Mouse (Mus musculus) layer of hippocampus, adult 9-10 months (tissue): ENCODE data around the gene Cd180.
"Not testable (repeated sequence)": the region's sequence is repeated elsewhere in the genome, so short reads cannot be mapped to it uniquely, and the experiment has no call there.

Experiments used
- DNase-seq: peaks from one replicate; pipeline ENCODE4 v3.0.0; 2022; ENCODE audit warnings: low spot score

Cd180 gene

DNA sequence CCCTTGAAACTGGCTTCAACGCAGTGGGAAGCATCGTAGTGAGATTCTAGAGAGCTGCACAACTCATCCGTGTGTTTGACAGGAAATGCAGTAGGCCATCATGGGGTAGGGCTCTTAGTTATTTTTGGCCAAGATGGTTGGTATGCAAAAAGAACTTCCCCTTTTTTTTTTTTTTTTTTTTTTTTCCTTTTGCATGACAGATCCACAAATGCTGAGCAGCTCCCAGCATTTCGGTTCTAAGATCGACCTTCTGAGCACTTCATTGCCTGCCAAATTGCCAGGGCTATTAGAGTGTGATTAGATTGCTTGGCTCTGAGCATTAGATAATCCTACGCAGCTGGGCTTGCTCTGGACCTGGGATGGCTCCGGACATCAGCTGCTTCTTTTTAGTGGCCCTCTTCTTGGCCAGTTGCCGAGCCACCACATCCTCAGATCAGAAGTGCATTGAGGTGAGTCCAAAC, at the start of gene Cd180:
TSS of gene Cd180 (plus strand) at position 218 of the 461 bp plus-strand sequence.
- DNase-seq, result no peak

DNA sequence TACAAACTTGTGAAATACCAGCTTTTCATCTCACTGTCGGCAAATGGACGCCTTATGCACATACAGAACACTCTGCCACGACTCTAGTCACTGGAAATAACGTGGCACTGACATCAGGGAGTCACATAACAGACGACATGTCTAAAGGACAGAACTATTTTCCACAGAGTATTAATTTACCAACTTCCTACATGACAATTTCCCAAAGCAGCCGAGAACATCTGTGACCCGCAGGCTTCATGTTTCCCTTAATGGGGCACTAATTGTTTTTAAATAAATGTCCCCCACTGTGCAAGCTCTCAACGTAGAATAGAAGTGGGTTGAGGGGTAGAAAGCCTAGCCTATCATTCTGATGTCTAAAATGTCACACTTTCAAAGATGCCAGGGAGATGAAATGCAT, 49.0 kb upstream of the Cd180 start:
- no peak for DNase-seq

DNA sequence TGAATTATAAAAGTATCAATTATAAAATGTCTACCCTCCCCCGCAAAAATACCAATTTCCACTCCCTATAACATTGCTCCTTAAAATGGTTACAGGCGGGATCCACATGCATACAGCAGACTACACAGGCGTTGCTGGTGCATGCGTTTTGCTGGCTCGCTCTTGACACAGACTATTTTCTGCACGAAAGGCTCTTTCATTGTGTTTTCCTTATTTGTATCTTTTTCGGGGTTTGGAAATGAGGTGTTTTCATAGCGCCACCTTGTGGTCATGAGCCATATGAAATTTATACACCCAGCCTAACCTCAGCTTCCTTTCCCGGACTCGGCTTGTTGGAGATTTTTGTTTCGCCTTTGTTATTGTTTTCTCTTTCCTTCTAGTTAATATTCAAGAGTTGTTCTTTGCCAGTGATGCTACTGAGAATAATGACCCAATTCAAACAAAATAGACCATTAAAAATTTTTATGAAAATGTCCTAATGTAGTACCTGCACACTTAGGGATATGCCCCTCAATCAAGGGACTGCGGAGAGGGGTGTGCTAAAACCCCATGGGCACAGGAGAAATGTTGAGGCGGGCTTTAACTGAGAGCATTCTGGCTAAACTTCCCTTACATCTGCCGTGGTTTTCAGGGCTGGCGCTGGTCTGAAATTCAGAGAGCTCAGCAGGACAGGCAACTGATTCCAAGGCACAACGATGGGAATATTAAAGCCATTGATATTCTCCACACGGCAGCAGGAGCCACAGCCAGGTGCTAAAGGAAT, 48.4 kb upstream of the Cd180 start:
- DNase-seq, result peak; percentile 88

DNA sequence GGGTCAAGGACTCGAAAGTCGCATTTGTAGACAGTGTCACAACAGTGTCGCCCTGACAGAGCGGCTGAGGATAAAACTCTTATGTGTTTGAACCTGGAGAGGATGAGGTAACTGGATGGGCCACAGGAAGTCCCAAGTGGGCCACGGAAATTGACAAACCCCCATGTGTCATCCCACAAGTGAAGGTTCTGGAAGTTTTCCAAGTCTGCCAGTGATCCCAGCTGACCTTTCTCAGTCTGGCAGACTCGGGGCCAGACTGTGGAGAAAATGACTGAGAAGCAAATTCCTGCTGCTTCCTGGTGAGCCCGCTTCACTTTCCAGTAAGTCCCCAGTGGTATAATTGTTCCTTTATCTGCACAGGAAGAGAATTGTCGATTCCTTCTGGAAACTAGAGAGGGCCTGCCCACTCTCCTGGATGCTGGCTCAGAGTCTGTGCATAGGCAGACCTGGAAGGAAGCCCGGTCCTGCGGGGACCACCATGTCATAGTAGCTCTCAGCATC, 47.0 kb upstream of the Cd180 start:
- no peak for DNase-seq

DNA sequence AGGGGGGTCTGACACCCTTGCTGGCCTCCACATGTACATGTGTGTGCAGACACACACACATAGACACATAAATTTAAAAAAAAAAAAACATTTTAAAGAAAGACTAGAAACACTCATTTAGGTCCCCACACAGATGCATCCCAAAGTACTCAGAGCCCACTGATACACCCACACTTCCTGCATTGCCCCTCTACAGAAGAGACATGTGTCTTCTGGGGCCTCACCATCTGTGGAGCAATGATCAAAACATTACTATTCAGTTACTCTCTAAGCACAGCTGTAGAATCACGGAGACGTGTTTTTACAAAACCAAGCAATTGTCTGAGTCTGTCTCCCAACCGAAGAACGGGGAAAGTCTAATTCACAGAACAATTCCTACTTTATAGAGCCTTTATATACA, 45.8 kb upstream of the Cd180 start:
- no peak for DNase-seq

DNA sequence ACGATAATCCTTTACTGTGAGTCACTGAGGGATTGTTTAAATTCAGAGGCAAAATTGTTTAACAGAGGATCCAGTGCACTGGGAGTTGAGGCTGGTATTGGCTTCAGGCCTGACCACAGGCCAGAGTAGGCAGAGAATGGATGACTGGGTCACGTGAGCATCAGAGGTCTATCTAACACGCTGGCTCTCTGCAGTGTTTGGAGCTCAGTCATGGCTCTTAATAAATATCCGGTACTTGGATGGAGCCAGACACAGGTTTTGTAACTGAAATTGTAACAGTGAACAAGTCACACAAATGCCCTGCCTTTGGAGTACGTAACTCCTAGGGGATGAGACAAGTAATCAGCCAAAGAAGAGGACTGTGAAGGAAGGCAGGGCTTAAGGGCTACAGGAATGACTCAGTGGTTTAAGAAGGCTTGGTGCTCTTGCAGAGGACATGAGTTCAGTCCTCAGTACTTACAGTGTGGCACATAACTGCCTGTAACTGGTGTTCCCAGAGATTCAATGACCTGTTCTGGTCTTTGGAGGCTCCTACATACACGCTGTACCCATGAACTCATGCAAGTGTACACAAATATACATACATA, 41.0 kb upstream of the Cd180 start:
- DNase-seq, result no peak

DNA sequence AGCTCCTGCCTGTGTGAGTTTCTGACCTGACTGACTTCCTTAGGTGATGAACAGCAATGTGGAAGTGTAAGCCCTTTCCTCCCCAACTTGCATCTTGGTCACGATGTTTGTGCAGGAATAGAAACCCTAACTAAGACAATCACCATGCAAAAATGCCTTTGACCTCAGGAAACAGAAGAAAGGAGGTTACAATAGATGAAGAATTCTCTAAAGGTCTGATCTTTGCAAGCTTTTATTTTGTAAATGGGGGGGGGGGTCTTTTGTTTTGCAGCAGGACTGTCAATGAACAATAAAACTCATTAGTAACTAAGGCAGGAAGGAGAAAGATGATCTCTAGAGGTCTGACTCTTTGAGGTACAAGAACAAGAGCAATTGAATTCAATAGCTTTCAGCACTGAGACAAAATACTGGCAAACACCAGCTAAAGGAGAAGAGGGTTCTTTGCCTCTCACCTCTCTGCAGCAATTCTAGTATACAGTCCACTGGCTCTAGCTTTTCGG, 38.2 kb upstream of the Cd180 start:
- no peak for DNase-seq

DNA sequence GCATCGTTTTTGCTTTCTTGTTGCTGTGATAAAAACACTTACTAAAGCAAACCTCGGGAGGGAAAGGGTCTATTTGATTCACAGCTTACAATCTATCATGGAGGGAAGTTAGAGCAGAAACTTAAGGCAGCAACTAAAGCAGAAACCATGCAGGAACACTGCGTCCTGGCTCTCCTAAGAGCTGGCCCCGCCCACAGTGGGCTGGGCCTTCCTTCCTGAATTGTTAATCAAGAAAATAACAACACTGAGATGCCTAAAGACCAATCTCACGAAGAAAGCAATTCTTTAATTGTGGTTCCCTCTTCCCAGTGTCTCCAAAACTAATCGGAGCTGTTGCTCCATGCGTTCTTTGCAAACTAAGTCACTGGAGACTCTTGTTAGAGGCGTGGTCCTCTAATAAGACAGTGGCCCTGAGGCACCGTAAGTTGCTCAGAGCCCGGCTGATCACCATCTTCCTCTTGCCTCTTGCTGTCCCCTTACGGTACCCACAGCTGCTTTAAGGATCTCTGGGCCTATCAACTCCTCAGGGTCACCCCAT, 37.1 kb upstream of the Cd180 start:
- no peak for DNase-seq

DNA sequence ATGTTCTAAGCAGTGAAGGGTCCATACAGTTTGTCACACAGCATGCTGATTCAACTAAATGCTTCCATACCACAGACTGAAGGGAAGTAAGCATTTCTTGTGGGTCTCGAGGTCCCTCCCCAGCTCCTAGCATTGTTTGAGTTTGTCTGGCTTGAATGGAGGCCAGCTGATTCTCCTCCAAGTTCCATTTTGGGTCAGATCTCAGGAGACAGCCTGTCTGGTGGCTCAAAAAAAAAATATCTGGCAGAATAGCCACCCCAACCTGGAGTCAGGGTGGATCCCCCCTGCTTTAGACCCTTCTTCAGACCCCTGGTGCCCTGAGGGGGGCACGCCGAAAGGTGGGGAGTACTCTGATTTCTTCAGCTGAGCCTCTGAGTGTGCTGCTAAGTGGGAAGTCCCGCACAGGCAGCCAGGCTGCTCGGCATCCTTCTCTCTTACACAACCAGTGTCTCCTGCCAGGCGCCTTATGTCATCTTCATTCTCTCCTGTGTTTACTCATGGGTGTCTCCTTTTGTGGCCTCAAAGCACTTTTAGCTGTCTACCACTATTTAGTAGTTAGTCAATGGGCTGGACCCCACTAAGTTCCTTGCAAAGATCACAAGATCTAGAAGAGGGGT, 35.0 kb upstream of the Cd180 start:
- no peak for DNase-seq

DNA sequence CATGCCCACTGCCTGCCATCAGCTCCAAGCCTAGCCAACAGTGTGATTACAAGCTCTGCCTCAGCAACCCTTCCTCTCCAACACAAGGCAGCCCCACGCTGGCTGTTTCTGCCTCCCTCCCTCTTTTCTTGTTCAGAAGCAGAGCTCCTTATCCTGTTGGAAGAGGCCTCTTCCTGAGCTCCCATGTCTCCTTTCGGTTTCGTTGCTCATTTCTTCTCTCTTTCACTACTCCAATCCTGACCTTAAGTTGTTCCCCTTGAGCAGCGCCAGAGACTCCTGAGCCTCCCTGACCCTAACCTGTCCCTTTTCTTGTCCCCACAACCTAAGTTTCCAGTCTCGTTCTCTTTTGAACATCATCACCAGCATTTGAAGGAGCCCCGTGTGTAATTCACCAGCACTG, 29.3 kb upstream of the Cd180 start:
- DNase-seq, result no peak

DNA sequence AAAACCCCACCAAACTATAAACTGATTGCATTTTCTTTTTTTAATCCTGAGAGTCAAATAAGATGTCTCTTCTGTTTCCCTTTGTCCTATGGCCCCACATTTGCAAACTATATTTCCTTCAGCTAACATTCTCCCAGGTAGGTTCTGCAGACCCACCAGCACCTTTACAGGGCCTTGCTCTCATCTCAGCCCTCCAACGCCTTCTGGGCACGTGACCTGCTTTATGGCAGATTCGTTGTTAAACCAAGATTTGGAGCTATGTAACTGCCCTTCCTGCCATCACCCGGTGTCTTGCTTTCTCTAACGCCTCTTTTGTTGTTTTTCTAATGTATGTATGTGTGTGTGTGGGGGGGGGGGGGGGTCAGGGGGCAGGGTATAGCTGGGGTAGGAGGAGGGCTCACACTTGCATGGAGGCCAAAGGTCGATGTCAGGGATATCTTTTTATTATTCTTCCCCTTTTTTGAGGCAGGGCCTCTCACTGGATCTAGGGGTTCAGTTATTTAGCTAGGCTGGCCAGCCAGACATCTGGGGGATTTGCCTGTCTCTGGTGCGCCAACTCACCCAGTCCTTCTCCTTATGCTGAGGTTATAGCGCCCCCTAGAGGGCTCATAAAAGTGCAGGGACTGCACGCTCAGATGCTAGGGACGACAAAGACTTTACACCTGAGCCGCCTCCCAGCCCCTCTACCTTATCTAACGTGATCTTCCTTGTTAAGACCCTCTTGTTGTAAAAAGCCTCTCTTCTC, 28.3 kb upstream of the Cd180 start:
- no peak for DNase-seq

DNA sequence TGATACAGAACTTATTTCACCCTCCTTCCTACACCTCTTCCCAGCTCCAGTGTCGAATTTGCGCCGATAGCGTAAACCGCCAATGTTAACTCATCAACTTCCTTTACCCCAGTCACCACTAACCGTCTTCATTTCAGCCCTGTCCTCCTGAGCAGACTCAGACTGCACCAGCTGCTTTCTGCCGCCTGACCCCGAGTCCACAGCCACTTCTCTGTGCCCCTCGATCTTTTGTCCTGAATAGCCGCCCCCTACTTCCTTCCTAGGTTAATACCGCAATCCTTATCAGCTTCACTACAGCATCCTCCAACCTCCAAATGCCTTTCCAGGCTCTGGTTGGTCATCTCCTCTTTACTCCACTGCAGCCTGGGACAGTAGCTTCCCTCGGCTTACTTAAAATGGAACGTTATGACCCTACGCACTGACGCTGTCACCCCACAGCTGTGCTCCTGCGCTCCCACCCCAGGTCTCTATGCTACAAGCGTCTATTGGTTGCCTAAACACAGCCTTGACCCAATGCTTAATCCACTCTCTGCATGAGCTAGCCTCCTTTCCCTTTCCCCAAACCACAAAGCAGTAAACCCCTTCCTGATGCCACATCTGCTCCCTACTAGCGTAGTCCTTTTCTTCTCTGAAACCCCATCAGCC, 27.6 kb upstream of the Cd180 start:
- no peak for DNase-seq

DNA sequence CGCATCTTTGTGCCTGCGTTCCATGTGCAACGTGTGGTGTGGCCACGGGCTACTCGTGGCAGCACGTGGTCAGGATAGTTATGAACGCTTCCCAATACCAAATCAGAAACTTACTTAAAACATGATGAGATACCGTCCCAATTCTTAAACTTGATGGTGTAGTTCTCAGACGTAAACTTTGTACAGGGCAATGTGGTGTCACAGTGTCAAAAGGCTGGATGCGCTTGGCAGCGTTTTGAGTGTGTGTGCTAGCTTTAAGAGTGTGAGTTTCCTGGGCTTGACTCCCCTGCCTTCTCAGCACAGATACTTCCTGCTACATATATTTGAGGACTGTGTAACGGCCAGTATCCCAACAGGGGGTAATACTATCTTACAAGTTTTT, 27.1 kb upstream of the Cd180 start:
- no peak for DNase-seq

DNA sequence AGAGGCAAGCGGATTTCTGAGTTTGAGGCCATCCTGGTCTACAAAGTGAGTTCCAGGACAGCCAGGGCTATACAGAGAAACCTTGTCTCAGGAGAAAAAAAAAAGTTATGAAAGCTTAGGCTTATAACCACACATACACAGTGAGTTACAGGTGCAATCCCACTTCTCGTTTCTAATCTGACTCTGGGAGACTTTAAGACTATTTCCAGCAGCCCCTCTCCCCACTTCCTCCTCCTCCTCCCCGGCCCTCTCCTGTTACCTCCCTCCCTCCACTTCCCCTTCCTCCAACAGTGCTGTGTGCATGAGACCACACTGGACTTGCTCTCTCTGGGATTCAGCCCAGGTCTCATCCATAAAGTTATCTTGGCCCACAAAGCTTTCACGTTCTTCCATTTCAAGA, 26.6 kb upstream of the Cd180 start:
- no peak for DNase-seq

DNA sequence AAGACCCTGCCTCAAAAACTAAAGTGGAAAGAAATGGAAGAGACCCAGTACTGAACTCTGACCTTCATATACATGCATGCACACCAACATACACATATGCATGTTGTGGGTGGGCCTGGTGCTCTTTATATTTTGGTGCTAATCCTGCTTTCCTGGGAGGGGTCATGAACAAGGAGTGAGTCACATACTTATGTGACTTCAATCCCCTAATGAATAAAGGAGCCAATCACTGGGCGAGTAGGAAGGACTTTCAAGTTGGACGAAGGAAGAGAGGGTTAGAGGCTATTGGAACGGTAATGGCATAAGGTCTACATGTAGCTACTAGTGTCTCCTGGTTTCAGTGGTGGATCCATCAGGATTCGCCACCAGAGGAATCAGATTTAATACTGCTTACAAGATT, 26.0 kb upstream of the Cd180 start:
- no peak for DNase-seq

DNA sequence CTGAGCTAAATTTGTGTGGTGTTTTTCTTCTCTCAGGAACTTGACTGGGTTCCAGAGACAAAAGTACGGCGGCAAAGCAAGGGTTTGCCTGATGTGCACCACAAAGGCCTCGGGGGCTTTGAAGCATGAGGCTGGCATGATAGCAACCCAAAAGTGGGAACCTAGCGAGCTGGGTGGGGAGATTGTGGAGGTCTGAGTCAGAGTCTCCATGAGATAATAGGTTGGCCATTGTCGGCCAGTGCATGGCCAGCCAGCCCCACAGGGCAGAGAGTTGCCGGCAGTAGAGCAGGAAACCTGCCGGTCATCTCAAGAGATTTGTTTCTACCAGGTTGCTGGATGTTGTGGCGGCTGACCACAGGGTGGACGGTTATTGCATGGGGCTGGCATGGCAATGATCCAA, 25.5 kb upstream of the Cd180 start:
- DNase-seq, result no peak

DNA sequence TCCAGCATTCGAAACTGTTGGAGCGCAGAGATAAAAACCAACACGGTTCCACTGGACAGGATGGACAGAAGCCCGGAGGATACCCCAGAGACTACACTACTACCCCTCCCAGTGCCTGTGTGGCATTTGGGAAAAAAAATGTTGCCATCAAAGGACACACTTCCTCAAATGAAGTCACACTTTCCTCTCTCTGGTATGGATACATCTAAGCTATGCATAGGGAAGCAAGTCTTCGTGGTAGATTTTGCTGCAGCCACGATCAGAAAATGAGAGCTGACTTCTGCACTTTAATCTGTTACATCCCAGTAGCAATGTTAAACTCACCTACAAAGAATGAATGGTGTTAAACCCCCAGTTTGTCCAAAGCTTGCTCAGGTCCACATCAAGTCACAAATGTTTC, 24.4 kb upstream of the Cd180 start:
- DNase-seq, result no peak

DNA sequence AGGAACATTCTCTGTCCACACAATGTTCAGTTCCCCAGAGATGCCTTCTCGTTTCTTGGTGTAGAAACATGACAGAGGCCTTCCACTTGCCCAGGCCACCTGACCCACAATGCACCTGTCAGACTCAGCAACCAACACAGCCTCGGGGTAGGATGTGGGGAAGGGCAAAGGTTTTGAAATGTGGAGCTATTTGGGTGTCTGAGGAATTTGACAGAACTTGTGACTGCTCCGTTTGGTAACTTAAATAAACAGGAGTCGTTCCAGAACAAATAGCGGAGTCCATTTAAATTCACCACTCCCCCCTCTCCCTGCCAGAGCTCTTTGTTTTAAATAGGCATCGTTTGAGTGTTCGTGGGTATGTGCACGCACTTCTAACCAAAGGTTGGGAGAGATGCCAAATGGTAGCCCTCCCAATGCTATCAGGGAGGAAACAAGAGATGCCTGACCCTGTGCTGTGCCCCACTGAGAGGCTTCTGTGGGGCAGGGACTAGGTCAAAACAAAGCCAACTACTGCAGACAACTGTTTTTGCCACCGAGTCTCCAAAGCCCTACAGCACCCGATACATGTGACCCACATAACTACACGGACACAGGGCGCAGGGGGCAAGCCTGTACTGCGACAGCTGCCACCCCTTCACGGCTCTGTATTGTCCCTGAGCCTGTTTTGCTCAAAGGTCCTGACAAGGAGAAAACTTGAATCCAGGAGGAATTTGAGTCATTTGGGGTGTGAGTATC, 23.7 kb upstream of the Cd180 start:
- no peak for DNase-seq

DNA sequence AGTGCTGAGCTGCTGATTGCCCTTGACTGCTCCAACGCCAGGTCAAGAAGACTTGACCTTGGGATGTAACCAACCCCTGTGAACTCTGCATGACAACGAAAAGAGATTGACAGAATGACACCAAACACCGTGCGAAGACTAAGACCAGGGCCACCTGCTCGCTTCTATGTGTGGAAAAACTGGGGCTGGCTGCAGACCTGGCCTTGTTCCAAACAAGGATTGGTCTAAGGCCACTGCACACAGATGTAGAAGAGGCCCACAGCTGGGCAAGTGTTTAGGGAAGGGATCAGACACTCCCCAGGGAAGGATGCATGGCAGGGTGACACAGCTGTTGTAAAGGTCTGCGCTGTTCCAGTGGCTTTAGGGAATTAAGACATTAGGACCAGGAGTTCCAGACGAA, 22.9 kb upstream of the Cd180 start:
- no peak for DNase-seq

DNA sequence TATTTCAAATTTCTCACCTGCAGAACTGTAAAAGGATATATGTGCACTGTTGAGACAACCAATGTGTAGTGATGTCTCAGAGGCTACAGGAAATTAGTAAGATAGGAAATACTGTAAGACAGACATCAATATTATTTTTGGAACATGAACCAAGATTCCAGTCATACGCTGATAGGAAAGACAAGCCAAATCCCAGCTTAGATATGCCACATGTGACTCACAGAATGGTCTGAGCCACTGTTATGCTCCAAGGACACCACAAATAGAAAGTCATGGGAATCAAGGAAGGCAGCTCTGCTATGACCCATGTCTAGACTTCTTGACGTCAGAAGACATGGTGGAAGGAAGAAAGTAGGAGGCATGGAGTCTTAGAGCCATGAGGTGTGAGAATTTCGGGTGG, 19.3 kb upstream of the Cd180 start:
- DNase-seq, result no peak

DNA sequence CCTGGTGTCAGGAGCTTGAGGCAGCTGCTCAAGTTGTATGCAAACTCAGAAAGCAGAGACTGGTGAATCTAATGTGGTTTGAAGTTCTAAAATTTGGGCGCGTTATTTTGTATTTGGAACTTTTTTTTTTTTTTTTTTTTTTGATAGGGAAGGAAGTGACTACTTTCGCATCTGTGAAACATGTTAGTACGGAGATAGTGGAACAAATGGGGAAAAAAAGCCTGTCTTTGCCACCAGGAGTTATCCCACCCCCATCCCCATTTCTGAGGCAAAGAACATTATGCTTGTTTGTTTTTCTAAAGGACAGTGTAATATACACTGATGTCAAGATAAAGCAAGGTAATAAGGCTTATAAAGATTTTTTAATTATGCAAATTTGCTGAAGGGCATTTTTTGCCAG, 15.8 kb upstream of the Cd180 start:
- not testable (repeated sequence) for DNase-seq
